Mouse (Mus musculus): Measurements from ENCODE around the gene Nadsyn1. TPM values are rescaled to one million over a fixed set of nuclear protein-coding genes. Genes with fewer than 3 reads are reported as not detected.

Nadsyn1 gene
- 12.5 and 13.5 TPM in 2 replicates for polyA plus RNA-seq (2012; rRNA removed)

- H3K27me3 ChIP-seq (ENCODE audit: control insufficient read depth, insufficient read depth, low read length) = no peaks in the 10 kb centered on the region
- TF ChIP-seq CTCF (IDR thresholded peaks at IDR 0.05; ENCODE audit: extremely low read depth, insufficient read depth, insufficient read length, insufficient replicate concordance) = no peak
- TF ChIP-seq POLR2A (IDR thresholded peaks at IDR 0.05; ENCODE audit: low read depth, low read length) = peak; percentile 74
- H3K4me3 ChIP-seq (ENCODE audit: extremely low read depth, insufficient read depth, insufficient read length) = peak within 1 kb of the TSS; percentile 87
- no peaks in the 10 kb centered on the region for H3K36me3 ChIP-seq (ENCODE audit: control insufficient read depth, insufficient read depth, low read length)
- peak within 1 kb of the TSS; percentile 71 for H3K27ac ChIP-seq (ENCODE audit: insufficient read depth, low read length)
- peaks cover 7% of the 10 kb centered on the region; the same call in 1 of the 2 replicates for H3K4me1 ChIP-seq (ENCODE audit: control insufficient read depth, insufficient read depth, insufficient read length)
- peak; percentile 94 to 100 for DNase-seq (ENCODE audit: low read depth in 1 of 2, low spot score in 2 of 2)
- under 1% methylated on average over 40 of the region's 40 CpGs for WGBS
Observed at GRCm38 (mm10) chr7:143822375-143823265, at the start of gene Nadsyn1, which contains the start of gene Dhcr7. Nadsyn1 (minus strand) TSS chr7:143822849. Dhcr7 (plus strand) TSS chr7:143823145.

GRCm38 (mm10) chr7:143868874-143869273 is 46.2 kb upstream of the Nadsyn1 start:
- DNase-seq (ENCODE audit: low read depth in 1 of 2, low spot score in 2 of 2) = no peak
- H3K27ac ChIP-seq (ENCODE audit: insufficient read depth, low read length) = no peak overlapping the region
- 60% methylated on average over 4 of the region's 4 CpGs for WGBS

GRCm38 (mm10) chr7:143866538-143866937 is 43.9 kb upstream of the Nadsyn1 start, which contains the start of gene Gm498:
Gm498 (plus strand) TSS chr7:143866838.
- Histone ChIP-seq H3K4me3 (ENCODE audit: extremely low read depth, insufficient read depth, insufficient read length) (no peak within 1 kb of the TSS), H3K4me1 (ENCODE audit: control insufficient read depth, insufficient read depth, insufficient read length) (no peaks in the 10 kb centered on the region), H3K27me3 (ENCODE audit: control insufficient read depth, insufficient read depth, low read length) (no peaks in the 10 kb centered on the region), H3K27ac (ENCODE audit: insufficient read depth, low read length) (no peak within 1 kb of the TSS), H3K36me3 (ENCODE audit: control insufficient read depth, insufficient read depth, low read length) (no peaks in the 10 kb centered on the region)
- no peak for DNase-seq (ENCODE audit: low read depth in 1 of 2, low spot score in 2 of 2)
- WGBS = 83% methylated on average over 2 of the region's 2 CpGs
- TF ChIP-seq POLR2A (IDR thresholded peaks at IDR 0.05; ENCODE audit: low read depth, low read length) = no peak
- no peak for TF ChIP-seq CTCF (IDR thresholded peaks at IDR 0.05; ENCODE audit: extremely low read depth, insufficient read depth, insufficient read length, insufficient replicate concordance)

More at GRCm38 (mm10) chr7:143868874-143869273, 46.2 kb upstream of the Nadsyn1 start:
- no peak overlapping the region for H3K4me3 ChIP-seq (ENCODE audit: extremely low read depth, insufficient read depth, insufficient read length)
- no peaks in the 10 kb centered on the region for H3K27me3 ChIP-seq (ENCODE audit: control insufficient read depth, insufficient read depth, low read length)
- H3K36me3 ChIP-seq (ENCODE audit: control insufficient read depth, insufficient read depth, low read length) = no peaks in the 10 kb centered on the region
- H3K4me1 ChIP-seq (ENCODE audit: control insufficient read depth, insufficient read depth, insufficient read length) = no peaks in the 10 kb centered on the region
- TF ChIP-seq POLR2A (IDR thresholded peaks at IDR 0.05; ENCODE audit: low read depth, low read length) = no peak
- TF ChIP-seq CTCF (IDR thresholded peaks at IDR 0.05; ENCODE audit: extremely low read depth, insufficient read depth, insufficient read length, insufficient replicate concordance) = no peak

GRCm38 (mm10) chr7:143848768-143849482 is 26.3 kb upstream of the Nadsyn1 start:
- Histone ChIP-seq H3K4me3 (ENCODE audit: extremely low read depth, insufficient read depth, insufficient read length) (no peak overlapping the region), H3K4me1 (ENCODE audit: control insufficient read depth, insufficient read depth, insufficient read length) (no peaks in the 10 kb centered on the region), H3K36me3 (ENCODE audit: control insufficient read depth, insufficient read depth, low read length) (peaks cover 23% of the 10 kb centered on the region), H3K27ac (ENCODE audit: insufficient read depth, low read length) (no peak overlapping the region), H3K27me3 (ENCODE audit: control insufficient read depth, insufficient read depth, low read length) (no peaks in the 10 kb centered on the region)
- no peak for TF ChIP-seq CTCF (IDR thresholded peaks at IDR 0.05; ENCODE audit: extremely low read depth, insufficient read depth, insufficient read length, insufficient replicate concordance)
- no peak for TF ChIP-seq POLR2A (IDR thresholded peaks at IDR 0.05; ENCODE audit: low read depth, low read length)
- WGBS = 91% methylated on average over 7 of the region's 8 CpGs
- no peak for DNase-seq (ENCODE audit: low read depth in 1 of 2, low spot score in 2 of 2)

- H3K4me3 ChIP-seq (ENCODE audit: extremely low read depth, insufficient read depth, insufficient read length) = no peak overlapping the region
- no peak for DNase-seq (ENCODE audit: low read depth in 1 of 2, low spot score in 2 of 2)
- no peaks in the 10 kb centered on the region for H3K27me3 ChIP-seq (ENCODE audit: control insufficient read depth, insufficient read depth, low read length)
- H3K4me1 ChIP-seq (ENCODE audit: control insufficient read depth, insufficient read depth, insufficient read length) = no peaks in the 10 kb centered on the region
- peaks cover 29% of the 10 kb centered on the region for H3K36me3 ChIP-seq (ENCODE audit: control insufficient read depth, insufficient read depth, low read length)
- no peak overlapping the region for H3K27ac ChIP-seq (ENCODE audit: insufficient read depth, low read length)
- 81% methylated on average over 5 of the region's 5 CpGs for WGBS
- TF ChIP-seq POLR2A (IDR thresholded peaks at IDR 0.05; ENCODE audit: low read depth, low read length) = no peak
Observed at GRCm38 (mm10) chr7:143848127-143848767, 25.6 kb upstream of the Nadsyn1 start.

GRCm38 (mm10) chr7:143841301-143841700 is 18.7 kb upstream of the Nadsyn1 start:
- Histone ChIP-seq H3K4me1 (ENCODE audit: control insufficient read depth, insufficient read depth, insufficient read length) (no peaks in the 10 kb centered on the region), H3K4me3 (ENCODE audit: extremely low read depth, insufficient read depth, insufficient read length) (no peak overlapping the region), H3K27me3 (ENCODE audit: control insufficient read depth, insufficient read depth, low read length) (no peaks in the 10 kb centered on the region), H3K36me3 (ENCODE audit: control insufficient read depth, insufficient read depth, low read length) (peaks cover 35% of the 10 kb centered on the region), H3K27ac (ENCODE audit: insufficient read depth, low read length) (no peak overlapping the region)
- 94% methylated on average over 8 of the region's 8 CpGs for WGBS
- DNase-seq (ENCODE audit: low read depth in 1 of 2, low spot score in 2 of 2) = no peak
- TF ChIP-seq POLR2A (IDR thresholded peaks at IDR 0.05; ENCODE audit: low read depth, low read length) = no peak
- TF ChIP-seq CTCF (IDR thresholded peaks at IDR 0.05; ENCODE audit: extremely low read depth, insufficient read depth, insufficient read length, insufficient replicate concordance) = no peak
